Mouse (Mus musculus) midbrain, postnatal 0 days (tissue): ENCODE results near the gene Lamb1. TPM values are rescaled to one million over a fixed set of nuclear protein-coding genes. Genes with fewer than 3 reads are reported as not detected.

ENCODE experiments used
- ATAC-seq: fragments of 200-750 bp; cut with Nextera tagmentation; 2 replicates; pipeline ENCODE4 v1.8.0; 2017; ENCODE audit warnings: moderate number of reproducible peaks, mild to moderate bottlenecking, moderate TSS enrichment, moderate library complexity; ENCODE audit not compliant: low FRiP score
- DNase-seq: peaks from one replicate; pipeline ENCODE4 v3.0.0-alpha.2; 2015; ENCODE audit warnings: low spot score
- H3K27ac ChIP-seq: fragments of 300-500 bp; sonication (generic); 2 replicates; pipeline ENCODE4 v1.5.1; 2014; ENCODE audit warnings: low read depth, mild to moderate bottlenecking, low read length, mixed read lengths
- H3K27me3 ChIP-seq: fragments of 300-500 bp; sonication (generic); 2 replicates; pipeline ENCODE4 v1.6.1; 2014; ENCODE audit warnings: low read length, control low read depth, mixed read lengths; ENCODE audit not compliant: insufficient read depth
- H3K36me3 ChIP-seq: fragments of 300-500 bp; sonication (generic); 2 replicates; pipeline ENCODE4 v1.6.1; 2014; ENCODE audit warnings: low read length, control low read depth, mixed read lengths; ENCODE audit not compliant: insufficient read depth
- H3K4me1 ChIP-seq: fragments of 300-500 bp; sonication (generic); 2 replicates; pipeline ENCODE4 v1.6.1; 2014; ENCODE audit warnings: mild to moderate bottlenecking, control low read depth, antibody characterized with exemption, low read length, mixed read lengths; ENCODE audit not compliant: insufficient read depth
- H3K4me2 ChIP-seq: fragments of 300-500 bp; sonication (generic); 2 replicates; pipeline ENCODE4 v1.6.1; 2014; ENCODE audit warnings: low read depth, mild to moderate bottlenecking, low read length, mixed read lengths; ENCODE audit not compliant: poor library complexity, severe bottlenecking
- H3K4me3 ChIP-seq: fragments of 300-500 bp; sonication (generic); 2 replicates; pipeline ENCODE4 v1.5.1; 2014; ENCODE audit warnings: low read depth, mild to moderate bottlenecking, low read length, moderate library complexity
- H3K9ac ChIP-seq: fragments of 300-500 bp; sonication (generic); replicated peaks from 2 replicates; pipeline ENCODE4 v1.6.1; 2014; ENCODE audit warnings: mild to moderate bottlenecking, low read length, moderate library complexity, mixed read lengths; ENCODE audit not compliant: poor library complexity, severe bottlenecking
- H3K9me3 ChIP-seq: fragments of 300-500 bp; sonication (generic); 2 replicates; pipeline ENCODE4 v1.6.1; 2016; ENCODE audit warnings: low read length, control low read depth
- CTCF ChIP-seq: IDR thresholded peaks from 2 replicates; pipeline ENCODE4 v1.5.1; 2016; ENCODE audit warnings: antibody characterized with exemption, mild to moderate bottlenecking
- WGBS: fragments of 180-500 bp; shearing (Covaris S2); extraction: QIAGEN DNeasy Blood & Tissue Kit; methylation state at CpG from one replicate; pipeline ENCODE4 v1.1.7; 2014; 5-methylcytosine and 5-hydroxymethylcytosine counted together
- polyA plus RNA-seq: library from polyadenylated mRNA; unstranded; fragments of >200 nt; fragmentation: Nextera tagmentation; extraction: Ambion mirVana; gene quantifications from 2 replicates; pipeline ENCODE4 v1.2.1, GENCODE M21; 2015
- total RNA-seq: library from RNA; depleted of rRNA; stranded (reverse); fragments of >200 nt; gene quantifications from 2 replicates; pipeline ENCODE4 v1.2.3, GENCODE M21; 2014

The Lamb1 gene
- total and polyA plus RNA-seq, 2 experiments from 2014 or later: 7.6 to 19.5 TPM

DNA sequence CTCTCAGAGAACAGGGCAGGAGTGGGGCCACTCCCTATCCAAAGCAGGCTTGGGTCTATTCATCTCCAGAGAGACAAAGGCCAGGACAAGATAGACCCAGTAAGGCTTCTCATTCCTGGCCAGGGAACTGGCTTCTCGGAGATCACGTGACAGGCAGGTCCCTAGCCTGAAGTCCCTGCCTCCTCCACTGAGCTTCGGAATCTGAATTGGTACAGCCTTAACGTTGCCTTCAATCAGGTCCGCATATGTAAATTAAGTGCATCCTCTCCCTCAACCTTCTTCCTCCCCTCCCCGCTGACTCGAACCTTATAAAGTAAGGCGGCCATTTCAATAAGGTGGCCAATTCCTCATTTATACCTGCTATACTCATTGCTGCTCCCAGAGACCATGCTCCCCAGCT, 39.6 kb upstream of the Lamb1 start:
- Histone ChIP-seq H3K4me1 (no peaks in the 10 kb centered on the region), H3K27ac (no peak overlapping the region), H3K9ac (no peak overlapping the region), H3K27me3 (no peaks in the 10 kb centered on the region), H3K36me3 (no peaks in the 10 kb centered on the region), H3K4me3 (no peak overlapping the region), H3K4me2 (no peak overlapping the region), H3K9me3 (no peaks in the 10 kb centered on the region)
- DNase-seq (no peak), ATAC-seq (no peak)
- TF ChIP-seq CTCF: no peak
- 38% methylated on average over 8 of the region's 8 CpGs for WGBS

DNA sequence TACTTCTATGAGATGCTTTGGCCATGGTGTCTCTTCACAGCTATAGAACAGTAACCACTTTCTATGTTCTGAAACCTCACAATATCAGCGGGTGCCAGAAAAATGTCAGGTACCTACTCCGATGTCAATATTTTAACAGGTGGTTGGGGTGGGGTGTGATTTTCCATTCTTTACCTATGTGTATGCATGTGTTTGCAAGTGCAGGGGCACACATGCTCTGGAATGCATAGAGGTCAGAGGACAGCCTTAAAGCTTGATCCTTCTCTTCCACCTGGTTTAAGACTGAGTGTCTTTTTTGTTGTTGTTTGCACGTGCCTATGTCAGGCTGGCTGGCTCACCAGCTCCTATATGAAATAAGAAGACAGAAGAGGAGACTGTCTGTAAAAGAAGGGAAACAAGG, 37.9 kb upstream of the Lamb1 start:
- no peak overlapping the region for H3K4me2 ChIP-seq
- no peak for TF ChIP-seq CTCF
- 90% methylated on average over 3 of the region's 3 CpGs for WGBS
- no peaks in the 10 kb centered on the region for H3K4me1 ChIP-seq
- no peaks in the 10 kb centered on the region for H3K27me3 ChIP-seq
- no peaks in the 10 kb centered on the region for H3K9me3 ChIP-seq
- no peak overlapping the region for H3K4me3 ChIP-seq
- ATAC-seq (no peak), DNase-seq (no peak)
- H3K36me3 ChIP-seq: no peaks in the 10 kb centered on the region
- H3K9ac ChIP-seq: no peak overlapping the region
- H3K27ac ChIP-seq: no peak overlapping the region

GRCm38 (mm10) chr12:31228878-31229277, 36.2 kb upstream of the Lamb1 start:
- ATAC-seq: no peak

GRCm38 (mm10) chr12:31232635-31233034, 32.4 kb upstream of the Lamb1 start:
- H3K9ac ChIP-seq: no peak overlapping the region
- no peaks in the 10 kb centered on the region for H3K27me3 ChIP-seq
- no peak overlapping the region for H3K4me2 ChIP-seq
- no peak for DNase-seq
- H3K4me3 ChIP-seq: no peak overlapping the region
- no peak overlapping the region for H3K27ac ChIP-seq
- no peaks in the 10 kb centered on the region for H3K9me3 ChIP-seq
- TF ChIP-seq CTCF: no peak
- no peaks in the 10 kb centered on the region for H3K4me1 ChIP-seq
- H3K36me3 ChIP-seq: no peaks in the 10 kb centered on the region
- 94% methylated on average over 1 of the region's 1 CpGs for WGBS
- ATAC-seq: no peak

More at GRCm38 (mm10) chr12:31228878-31229277, 36.2 kb upstream of the Lamb1 start:
- no peaks in the 10 kb centered on the region for H3K36me3 ChIP-seq
- no peak overlapping the region for H3K4me3 ChIP-seq
- 65% methylated on average over 7 of the region's 7 CpGs for WGBS
- H3K27ac ChIP-seq: no peak overlapping the region
- no peaks in the 10 kb centered on the region for H3K9me3 ChIP-seq
- H3K4me1 ChIP-seq: no peaks in the 10 kb centered on the region
- TF ChIP-seq CTCF: no peak
- no peak for DNase-seq
- no peak overlapping the region for H3K9ac ChIP-seq
- no peak overlapping the region for H3K4me2 ChIP-seq
- H3K27me3 ChIP-seq: no peaks in the 10 kb centered on the region

DNA sequence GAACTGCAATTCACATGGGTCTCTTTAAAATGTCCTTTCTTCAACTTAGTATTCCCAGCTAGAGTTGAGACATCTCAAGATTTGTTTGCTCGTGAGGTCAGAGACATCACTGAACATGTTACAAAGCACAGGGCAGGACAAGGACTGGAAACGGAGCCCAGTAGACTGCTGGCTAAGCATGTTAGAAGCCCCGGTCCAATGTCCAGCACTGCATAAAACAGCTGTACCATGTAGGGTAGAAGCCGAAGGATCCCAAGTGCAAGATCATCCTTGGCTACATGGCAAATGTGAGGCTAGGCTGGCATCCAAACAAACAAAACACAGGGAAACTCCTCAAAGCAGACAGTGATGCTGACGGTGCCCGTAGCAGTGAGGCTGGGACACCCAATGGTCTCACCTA, 30.0 kb upstream of the Lamb1 start:
- no peak overlapping the region for H3K27ac ChIP-seq
- H3K4me2 ChIP-seq: no peak overlapping the region
- ATAC-seq (no peak), DNase-seq (no peak)
- H3K27me3 ChIP-seq: no peaks in the 10 kb centered on the region
- H3K9me3 ChIP-seq: no peaks in the 10 kb centered on the region
- H3K9ac ChIP-seq: no peak overlapping the region
- 96% methylated on average over 6 of the region's 6 CpGs for WGBS
- TF ChIP-seq CTCF: no peak
- H3K4me1 ChIP-seq: no peaks in the 10 kb centered on the region
- H3K36me3 ChIP-seq: no peaks in the 10 kb centered on the region
- H3K4me3 ChIP-seq: no peak overlapping the region

DNA sequence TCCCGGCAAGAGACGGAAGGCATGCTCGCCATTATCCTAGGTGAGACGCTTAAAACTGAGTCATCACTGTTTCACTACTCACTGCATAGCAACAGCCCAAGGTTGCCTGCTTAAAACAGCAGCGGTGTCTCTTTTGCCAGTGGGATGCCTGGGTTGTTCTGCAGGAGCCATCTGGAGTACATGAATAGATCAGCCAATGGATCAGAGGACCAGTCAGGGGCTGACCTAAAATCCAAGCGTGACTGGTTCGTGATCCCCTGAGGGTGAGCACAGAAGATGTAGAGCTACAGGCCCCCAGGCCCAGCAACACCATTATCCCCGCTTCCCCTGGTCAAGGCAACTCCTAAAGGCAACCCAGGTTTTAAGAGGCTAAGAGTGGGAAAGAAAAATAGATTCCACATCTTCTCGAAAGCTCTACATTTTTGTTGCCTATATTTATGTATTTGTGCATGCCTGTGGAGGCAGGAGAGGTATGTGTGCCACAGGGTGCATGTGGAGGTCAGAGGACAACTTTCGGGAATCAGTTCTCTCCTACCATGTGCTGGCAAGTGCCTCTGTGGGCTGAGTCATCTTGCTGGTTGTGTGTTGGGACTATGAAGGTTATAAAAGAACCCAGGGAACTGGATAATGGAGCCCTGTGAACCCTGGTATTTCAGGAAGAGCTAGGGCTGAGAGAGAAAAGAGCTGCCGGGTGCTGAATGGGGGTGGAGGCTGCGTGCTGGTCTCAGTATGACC, 28.0 kb upstream of the Lamb1 start:
- DNase-seq (no peak), ATAC-seq (no peak)
- H3K4me1 ChIP-seq: no peaks in the 10 kb centered on the region
- no peak for TF ChIP-seq CTCF
- no peak overlapping the region for H3K9ac ChIP-seq
- H3K4me2 ChIP-seq: no peak overlapping the region
- no peaks in the 10 kb centered on the region for H3K27me3 ChIP-seq
- H3K27ac ChIP-seq: no peak overlapping the region
- no peaks in the 10 kb centered on the region for H3K9me3 ChIP-seq
- H3K36me3 ChIP-seq: no peaks in the 10 kb centered on the region
- H3K4me3 ChIP-seq: no peak overlapping the region
- 56% methylated on average over 12 of the region's 12 CpGs for WGBS
